Mouse (Mus musculus) small intestine, adult 2 months (tissue): ENCODE results near the gene Kcnk16.

Source experiments
- CTCF ChIP-seq: fragments of 200-500 bp; IDR thresholded peaks from 2 replicates; pipeline ENCODE4 v1.5.1; 2012; ENCODE audit warnings: low read depth, mild to moderate bottlenecking, control low read depth, inconsistent platforms, low read length, moderate library complexity, mixed read lengths; ENCODE audit not compliant: insufficient replicate concordance, insufficient read length; ENCODE audit errors: extremely low read depth
- POLR2A ChIP-seq: fragments of 200-500 bp; IDR thresholded peaks from 2 replicates; pipeline ENCODE4 v1.6.1; 2012; ENCODE audit warnings: low read depth, mild to moderate bottlenecking, control low read depth, inconsistent platforms, low read length, moderate library complexity

DNA sequence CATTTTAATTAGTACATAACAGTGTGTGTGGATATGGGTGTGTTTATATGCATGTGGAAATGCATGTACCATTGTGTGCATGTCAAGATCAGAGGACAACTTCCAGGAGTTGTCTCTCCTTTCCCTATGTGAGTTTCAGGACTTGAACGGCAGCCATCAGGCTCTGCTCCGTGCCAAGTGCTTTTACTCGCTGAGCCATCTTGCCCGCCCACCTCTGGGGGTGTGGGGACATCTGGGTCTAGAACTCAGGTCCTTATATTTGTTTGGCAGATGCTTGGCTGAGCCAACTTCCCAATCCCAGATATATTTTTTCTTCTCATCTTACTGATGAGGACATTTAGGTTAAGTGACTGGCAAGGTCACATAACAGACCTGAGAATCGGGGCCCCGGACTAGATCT is 578 bp downstream of the Kcnk16 start:
- TF ChIP-seq CTCF (no peak), POLR2A (no peak)
